Mouse (Mus musculus) forebrain, embryonic 15.5 days (tissue): ENCODE measurements at regions not wholly inside any gene's neighbourhood (a gene's known extent, or its start where the extent isn't known, plus 50 kb on each side); places are given as distances from the start of the nearest gene placed in this dataset.
A peak's percentile ranks its signal among the peaks of the same experiment; 100 is the strongest.

Source experiments
- ATAC-seq: fragments of 200-750 bp; cut with Nextera tagmentation; replicated peaks from 2 replicates; pipeline ENCODE4 v1.8.0; 2017; ENCODE audit warnings: mild to moderate bottlenecking, moderate TSS enrichment, moderate library complexity
- H3K27ac ChIP-seq: fragments of 300-500 bp; sonication (generic); replicated peaks from 2 replicates; pipeline ENCODE4 v1.5.1; 2015; ENCODE audit warnings: mild to moderate bottlenecking, inconsistent platforms
- H3K27me3 ChIP-seq: fragments of 300-500 bp; sonication (generic); 2 replicates; pipeline ENCODE4 v1.6.1; 2015; ENCODE audit warnings: inconsistent platforms
- H3K36me3 ChIP-seq: fragments of 300-500 bp; sonication (generic); 2 replicates; pipeline ENCODE4 v1.6.1; 2015; ENCODE audit warnings: mild to moderate bottlenecking, inconsistent platforms
- H3K4me1 ChIP-seq: fragments of 300-500 bp; sonication (generic); 2 replicates; pipeline ENCODE4 v1.6.1; 2015; ENCODE audit warnings: inconsistent platforms
- H3K4me2 ChIP-seq: fragments of 300-500 bp; sonication (generic); replicated peaks from 2 replicates; pipeline ENCODE4 v1.6.1; 2015; ENCODE audit warnings: mild to moderate bottlenecking, inconsistent platforms
- H3K4me3 ChIP-seq: fragments of 300-500 bp; sonication (generic); 2 replicates; pipeline ENCODE4 v1.5.1; 2015; ENCODE audit warnings: mild to moderate bottlenecking, inconsistent platforms
- H3K9ac ChIP-seq: fragments of 300-500 bp; sonication (generic); replicated peaks from 2 replicates; pipeline ENCODE4 v1.6.1; 2015; ENCODE audit warnings: mild to moderate bottlenecking, inconsistent platforms
- H3K9me3 ChIP-seq: fragments of 300-500 bp; sonication (generic); 2 replicates; pipeline ENCODE4 v1.6.1; 2016; ENCODE audit warnings: inconsistent platforms
- WGBS: fragments of 180-500 bp; shearing (Covaris S2); methylation state at CpG from one replicate; pipeline ENCODE4 v1.1.7; 2015; ENCODE audit warnings: mixed read lengths; 5-methylcytosine and 5-hydroxymethylcytosine counted together

DNA sequence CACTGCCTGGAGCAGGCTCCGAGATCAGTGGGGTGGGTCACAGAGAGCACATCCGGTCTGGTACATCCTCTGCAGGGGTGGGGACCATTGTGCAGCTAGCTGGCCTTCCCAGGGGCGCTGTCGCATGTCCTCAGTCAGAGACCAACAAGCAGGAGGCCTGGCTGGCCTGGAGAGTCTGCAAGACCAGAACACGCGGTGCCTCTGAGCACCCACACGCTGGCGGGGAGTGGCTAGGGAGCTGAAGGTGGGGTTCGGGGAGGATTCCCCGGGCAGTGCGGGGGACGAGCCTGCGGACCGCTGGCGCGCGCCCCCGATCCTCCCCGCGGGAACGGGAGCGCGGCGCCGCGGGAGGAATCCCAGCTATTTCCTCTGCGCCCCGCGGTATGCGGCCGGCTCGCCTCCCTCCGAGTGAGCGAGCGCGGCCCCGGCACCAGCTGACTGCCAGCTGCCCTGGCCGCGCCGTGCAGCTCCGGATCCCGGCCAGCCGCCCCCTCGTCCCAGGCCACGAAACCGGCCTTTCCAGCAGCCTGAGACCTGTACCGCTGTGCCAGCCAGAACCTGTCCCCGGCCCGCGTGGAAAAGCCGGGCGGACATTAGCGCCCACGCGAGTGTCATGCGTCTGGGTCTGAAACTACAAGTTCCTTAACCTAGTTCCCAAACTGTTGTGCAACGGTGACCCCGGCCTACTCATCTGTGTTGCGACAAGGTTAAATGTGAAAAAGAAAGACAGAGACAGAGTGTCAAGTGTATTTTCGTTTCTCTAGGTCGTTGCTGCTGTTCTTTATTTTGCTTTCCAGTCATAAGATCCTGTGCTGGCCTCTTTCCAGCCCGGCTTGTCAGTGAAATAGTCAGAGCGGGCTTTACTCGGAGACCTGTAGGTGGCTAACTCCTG, 61.2 kb downstream of the Pkdcc start:
- peak overlapping the region; percentile 55 for H3K4me3 ChIP-seq
- H3K4me1 ChIP-seq: peaks cover 18% of the 10 kb centered on the region
- peak overlapping the region; percentile 77 for H3K4me2 ChIP-seq
- WGBS: 4% methylated on average over 60 of the region's 64 CpGs
- no peaks in the 10 kb centered on the region for H3K27me3 ChIP-seq
- H3K9ac ChIP-seq: peak overlapping the region; percentile 71
- peak overlapping the region; percentile 55 for H3K27ac ChIP-seq
- H3K9me3 ChIP-seq: no peaks in the 10 kb centered on the region
- peak; percentile 70 for ATAC-seq
- no peaks in the 10 kb centered on the region for H3K36me3 ChIP-seq

DNA sequence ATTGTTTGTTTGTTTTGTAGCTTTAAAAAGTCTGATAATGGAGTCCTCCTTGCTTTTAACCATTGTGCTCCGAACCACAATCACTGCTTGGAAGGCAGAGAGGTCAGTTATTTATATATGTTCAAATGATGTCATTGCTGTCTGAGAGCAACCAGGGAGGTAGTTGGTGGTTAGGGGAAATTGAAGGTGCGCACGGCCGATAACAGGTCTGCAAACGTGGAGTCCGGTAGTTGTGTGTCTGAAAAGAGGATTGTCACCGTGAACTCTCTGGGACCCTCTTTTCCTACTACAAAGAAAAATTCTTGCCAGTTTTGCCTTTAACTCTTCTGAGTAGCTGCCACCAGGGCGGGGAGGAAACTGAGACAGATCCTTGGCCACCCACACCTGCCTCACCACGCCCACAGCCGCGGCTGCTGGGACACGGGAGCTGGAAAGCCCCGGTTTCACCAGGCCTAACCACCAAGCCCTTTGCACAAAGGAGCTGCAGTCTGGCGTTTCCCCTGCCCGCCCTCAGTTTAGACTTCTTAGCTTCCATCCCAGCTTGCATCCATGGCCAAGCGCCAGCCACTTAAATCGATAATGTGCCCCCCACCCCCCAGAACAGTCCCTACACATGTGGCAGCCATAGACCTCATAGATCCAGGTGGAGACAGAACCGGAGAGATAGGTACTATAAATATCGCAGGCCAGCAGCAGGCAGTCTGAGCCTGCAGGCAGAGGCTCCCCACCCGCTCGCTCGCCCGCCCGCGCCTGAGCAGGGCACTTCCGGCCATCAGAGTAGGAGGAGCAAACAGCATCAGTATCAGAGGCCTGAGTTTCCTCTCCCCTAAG, 62.2 kb downstream of the Pkdcc start:
- Histone ChIP-seq H3K4me1 (peaks cover 18% of the 10 kb centered on the region), H3K36me3 (no peaks in the 10 kb centered on the region), H3K4me3 (peak overlapping the region; percentile 14; the same call in 1 of the 2 replicates), H3K27ac (0 out of 2 replicates have a peak overlapping the region, but pooled peaks have one; percentile 46), H3K27me3 (no peaks in the 10 kb centered on the region), H3K9ac (peak overlapping the region; percentile 32), H3K4me2 (peak overlapping the region; percentile 28), H3K9me3 (no peaks in the 10 kb centered on the region)
- ATAC-seq: peak; percentile 58
- 29% methylated on average over 26 of the region's 26 CpGs for WGBS

GRCm38 (mm10) chr17:83277948-83278924, 63.1 kb downstream of the Pkdcc start:
- 71% methylated on average over 14 of the region's 14 CpGs for WGBS
- Histone ChIP-seq H3K27ac (no peak overlapping the region), H3K4me1 (peaks cover 18% of the 10 kb centered on the region), H3K4me3 (no peak overlapping the region), H3K27me3 (no peaks in the 10 kb centered on the region), H3K4me2 (peak overlapping the region; percentile 28; the same call in 1 of the 2 replicates), H3K36me3 (no peaks in the 10 kb centered on the region), H3K9me3 (no peaks in the 10 kb centered on the region), H3K9ac (peak overlapping the region; percentile 32; the same call in 1 of the 2 replicates)
- ATAC-seq: no peak

DNA sequence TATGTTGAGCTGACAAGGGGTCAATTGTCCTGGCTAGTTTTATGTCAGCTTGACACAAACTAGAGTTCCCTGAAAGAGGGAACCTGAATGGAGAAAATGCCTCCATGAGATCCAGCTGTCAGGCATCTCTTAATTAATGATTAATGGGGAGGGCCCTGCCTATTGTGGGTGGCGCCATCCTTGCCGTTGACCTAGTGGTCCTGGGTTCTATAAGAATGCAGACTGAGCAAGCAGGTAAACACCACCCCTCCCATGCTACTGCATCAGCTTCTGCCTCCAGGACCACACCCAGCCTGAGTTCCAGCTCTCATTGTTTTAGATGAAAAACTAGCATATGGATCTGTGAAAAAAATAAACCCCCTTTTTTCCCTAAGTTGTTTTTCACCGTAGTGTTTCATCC, 67.4 kb upstream of the Eml4 start:
- H3K4me1 ChIP-seq: peaks cover 8% of the 10 kb centered on the region
- ATAC-seq: no peak
- no peak overlapping the region for H3K4me3 ChIP-seq
- no peak overlapping the region for H3K4me2 ChIP-seq
- no peak overlapping the region for H3K27ac ChIP-seq
- H3K9ac ChIP-seq: no peak overlapping the region
- no peaks in the 10 kb centered on the region for H3K9me3 ChIP-seq
- H3K36me3 ChIP-seq: no peaks in the 10 kb centered on the region
- 49% methylated on average over 3 of the region's 3 CpGs for WGBS
- no peaks in the 10 kb centered on the region for H3K27me3 ChIP-seq

GRCm38 (mm10) chr17:83287381-83288142, 63.2 kb upstream of the Eml4 start:
- H3K4me2 ChIP-seq: no peak overlapping the region
- 31% methylated on average over 6 of the region's 6 CpGs for WGBS

GRCm38 (mm10) chr17:83288143-83288492, 62.6 kb upstream of the Eml4 start:
- no peak overlapping the region for H3K9ac ChIP-seq
- no peak overlapping the region for H3K4me3 ChIP-seq
- no peaks in the 10 kb centered on the region for H3K27me3 ChIP-seq
- 27% methylated on average over 7 of the region's 7 CpGs for WGBS
- H3K27ac ChIP-seq: peak overlapping the region; percentile 47; the same call in 1 of the 2 replicates
- peaks cover 8% of the 10 kb centered on the region for H3K4me1 ChIP-seq
- peak; percentile 86 for ATAC-seq
- H3K9me3 ChIP-seq: no peaks in the 10 kb centered on the region
- H3K4me2 ChIP-seq: no peak overlapping the region
- H3K36me3 ChIP-seq: no peaks in the 10 kb centered on the region

More at GRCm38 (mm10) chr17:83287381-83288142, 63.2 kb upstream of the Eml4 start:
- ATAC-seq: peak; percentile 84
- Histone ChIP-seq H3K27ac (peak overlapping the region; percentile 47), H3K4me3 (no peak overlapping the region), H3K27me3 (no peaks in the 10 kb centered on the region), H3K9ac (no peak overlapping the region), H3K4me1 (peaks cover 8% of the 10 kb centered on the region), H3K36me3 (no peaks in the 10 kb centered on the region), H3K9me3 (no peaks in the 10 kb centered on the region)

- H3K36me3 ChIP-seq: no peaks in the 10 kb centered on the region
- H3K4me3 ChIP-seq: no peak overlapping the region
- 86% methylated on average over 13 of the region's 13 CpGs for WGBS
- H3K27ac ChIP-seq: no peak overlapping the region
- H3K4me2 ChIP-seq: no peak overlapping the region
- H3K27me3 ChIP-seq: no peaks in the 10 kb centered on the region
- H3K4me1 ChIP-seq: no peaks in the 10 kb centered on the region
- no peaks in the 10 kb centered on the region for H3K9me3 ChIP-seq
- H3K9ac ChIP-seq: no peak overlapping the region
- no peak for ATAC-seq
Measured at GRCm38 (mm10) chr17:83295526-83296238, 55.0 kb upstream of the Eml4 start.

DNA sequence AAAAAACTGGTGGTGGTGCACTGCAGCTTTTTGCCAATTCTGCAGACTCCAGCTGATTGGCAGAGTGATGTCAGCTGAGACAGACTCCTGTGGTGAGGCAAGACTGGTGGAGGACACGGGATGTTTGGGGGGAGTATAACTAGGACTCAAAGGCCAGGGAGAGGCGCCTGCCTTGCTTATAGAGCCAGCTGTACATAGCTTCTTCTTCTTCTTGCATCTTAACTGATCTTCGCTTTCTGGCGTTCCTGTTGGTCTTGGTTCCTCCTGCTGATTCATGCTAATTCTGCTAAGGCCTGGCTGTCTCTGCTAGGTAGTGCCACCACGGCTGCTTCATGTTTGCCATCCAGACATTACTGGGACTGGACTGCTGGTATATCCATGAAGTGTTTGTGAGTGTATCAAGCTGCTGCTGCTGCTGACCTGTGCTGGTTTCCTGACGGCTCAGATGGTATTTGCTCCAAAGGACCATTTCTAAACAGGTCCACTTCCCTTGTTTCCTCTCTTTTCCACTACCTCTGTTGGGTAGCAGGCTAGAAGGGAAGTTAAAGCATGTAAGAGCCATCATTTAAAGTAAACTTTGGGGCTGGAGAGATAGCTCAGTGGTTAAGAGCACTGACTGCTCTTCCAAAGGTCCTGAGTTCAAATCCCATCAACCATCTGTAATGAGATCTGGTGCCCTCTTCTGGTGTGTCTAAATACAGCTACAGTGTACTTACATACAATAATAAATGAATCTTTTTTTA, 53.2 kb upstream of the Eml4 start:
- Histone ChIP-seq H3K36me3 (no peaks in the 10 kb centered on the region), H3K4me3 (no peak overlapping the region), H3K9me3 (no peaks in the 10 kb centered on the region), H3K9ac (no peak overlapping the region), H3K4me2 (no peak overlapping the region), H3K27ac (no peak overlapping the region), H3K27me3 (no peaks in the 10 kb centered on the region), H3K4me1 (no peaks in the 10 kb centered on the region)
- ATAC-seq: no peak
- WGBS: 81% methylated on average over 6 of the region's 6 CpGs
